Mouse (Mus musculus) gastrocnemius, postnatal 25 days (tissue): ENCODE data around the gene Plbd2. TPM values are rescaled to one million over a fixed set of nuclear protein-coding genes. Genes with fewer than 3 reads are reported as not detected.

ENCODE experiments used
- DNase-seq: peaks from one replicate; pipeline ENCODE4 v3.0.0; 2022
- long read RNA-seq, 2 experiments: library from polyadenylated mRNA; stranded (forward); transcript quantifications; one replicate each; pipeline ENCODE4 v2.0.0; 2021
- total RNA-seq, 2 experiments: library from RNA; stranded (reverse); gene quantifications; 1 replicate in 1 of 2; 2 replicates in 1 of 2; pipeline ENCODE4 v1.2.3; 2021

The Plbd2 gene
- total RNA-seq, result 10 to 100 TPM; 29.1 to 32.6 TPM
- long read RNA-seq, experiment 1, full-length matches to known transcripts, result 31 of 42 reads
- long read RNA-seq, experiment 1, partial matches to known transcripts, result 5 of 42 reads
- long read RNA-seq, experiment 1, other reads (novel, unspliced or antisense), result 6 of 42 reads
- long read RNA-seq, experiment 2, full-length matches to known transcripts, result 68 of 82 reads
- long read RNA-seq, experiment 2, partial matches to known transcripts, result 6 of 82 reads
- long read RNA-seq, experiment 2, other reads (novel, unspliced or antisense), result 8 of 82 reads

DNA sequence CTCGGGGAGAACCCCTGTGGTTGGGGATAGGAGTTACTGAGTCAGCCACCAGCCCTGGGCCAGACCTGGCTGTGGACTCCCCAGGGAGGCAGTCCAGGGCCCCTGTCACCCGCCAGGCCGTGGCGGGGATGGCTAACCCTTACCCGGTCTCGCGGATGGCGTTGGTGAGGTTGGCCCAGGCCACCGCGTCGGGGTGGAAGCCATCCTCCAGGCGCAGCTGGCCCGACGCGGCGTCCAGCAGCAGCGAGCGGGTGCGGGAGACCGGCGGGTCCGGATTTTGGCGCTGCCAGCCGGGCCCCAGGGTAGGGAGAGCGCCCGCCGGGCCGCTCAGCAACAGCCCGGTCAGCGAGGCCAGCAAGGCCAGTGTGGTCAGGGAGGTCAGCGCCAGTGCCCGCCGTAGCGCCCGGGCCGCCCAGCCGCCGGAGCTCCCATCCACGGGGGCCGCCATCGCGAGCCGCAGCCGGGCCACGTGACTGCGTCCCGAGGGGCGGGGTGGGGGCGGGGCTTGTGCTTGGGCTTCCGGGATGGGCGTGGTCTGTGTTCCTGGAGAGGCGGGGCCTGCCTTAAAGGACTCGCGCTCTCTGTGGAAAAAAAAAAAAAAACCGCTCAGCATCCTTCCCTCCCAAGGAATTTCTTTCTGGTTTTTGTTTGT lies at the start of gene Plbd2:
Plbd2 (minus strand) TSS at position 482 of the 652 bp plus-strand sequence.
- peak; percentile 89 for DNase-seq

DNA sequence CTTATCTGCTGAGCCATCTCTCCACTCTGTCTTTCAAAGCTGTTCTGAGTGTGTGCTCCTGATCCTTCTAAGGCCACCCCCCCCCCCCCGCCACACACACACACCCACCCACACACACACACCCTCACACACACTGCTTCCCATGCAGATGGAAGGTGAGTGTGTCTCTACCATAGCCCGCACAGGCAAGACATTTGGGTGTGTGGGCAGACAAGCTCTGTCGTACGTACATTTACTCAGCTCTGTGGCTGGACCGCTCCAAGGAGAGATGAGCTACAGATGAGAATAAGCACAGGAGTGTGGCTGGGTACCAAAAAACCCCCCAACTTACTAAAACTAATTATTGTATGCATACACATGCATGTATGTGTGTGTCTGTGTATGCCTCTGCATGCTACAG lies 47.2 kb upstream of the Plbd2 start:
- no peak for DNase-seq

DNA sequence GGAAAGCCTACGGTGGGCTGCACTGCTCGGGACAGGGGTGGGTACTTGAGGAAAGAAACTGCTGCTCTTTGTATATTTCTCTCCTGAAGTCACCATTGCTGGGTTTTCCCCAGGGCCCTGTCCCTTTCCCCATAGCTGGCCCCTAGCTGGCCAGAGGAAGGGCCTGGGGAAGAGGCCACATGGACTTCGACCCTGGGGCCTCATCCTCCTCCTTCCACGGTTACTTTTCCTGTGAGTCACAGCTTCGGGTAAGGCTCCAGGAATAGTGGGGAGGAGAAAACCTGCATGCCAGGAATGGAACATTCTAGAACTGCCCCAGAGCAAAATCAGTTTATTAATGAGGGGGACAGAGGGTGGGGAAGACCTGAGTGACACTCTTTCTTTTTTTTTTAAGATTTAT lies 46.7 kb upstream of the Plbd2 start:
- no peak for DNase-seq

DNA sequence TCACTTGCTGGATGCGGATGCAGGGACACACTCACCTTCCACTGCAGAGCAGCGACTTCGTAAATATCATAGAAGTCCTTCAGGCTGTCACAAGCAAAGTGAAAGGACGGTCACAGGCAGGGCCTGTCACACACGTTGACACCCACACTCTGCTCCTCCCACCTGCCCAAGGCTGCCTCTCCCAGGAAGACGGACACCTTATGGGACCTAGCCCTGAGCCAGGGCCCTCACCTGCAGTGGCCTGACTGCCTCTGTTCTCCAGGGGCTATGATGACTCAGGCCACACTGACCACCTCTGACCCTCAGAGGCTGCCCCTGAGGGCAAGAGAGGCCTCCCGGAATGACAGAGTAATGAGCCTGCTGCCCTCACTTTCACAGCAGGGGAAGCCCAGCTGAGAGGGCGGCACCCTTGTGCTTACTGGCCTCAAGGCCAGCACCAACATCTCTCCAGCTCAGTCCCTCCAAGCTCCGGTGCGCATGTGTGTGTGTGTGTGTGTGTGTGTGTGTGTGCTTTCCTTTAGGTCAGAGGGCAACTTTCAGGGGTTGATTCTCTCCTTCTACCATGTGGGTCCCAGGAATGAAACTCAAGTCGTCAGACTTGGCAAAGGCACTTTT lies 44.9 kb upstream of the Plbd2 start:
- no peak for DNase-seq

DNA sequence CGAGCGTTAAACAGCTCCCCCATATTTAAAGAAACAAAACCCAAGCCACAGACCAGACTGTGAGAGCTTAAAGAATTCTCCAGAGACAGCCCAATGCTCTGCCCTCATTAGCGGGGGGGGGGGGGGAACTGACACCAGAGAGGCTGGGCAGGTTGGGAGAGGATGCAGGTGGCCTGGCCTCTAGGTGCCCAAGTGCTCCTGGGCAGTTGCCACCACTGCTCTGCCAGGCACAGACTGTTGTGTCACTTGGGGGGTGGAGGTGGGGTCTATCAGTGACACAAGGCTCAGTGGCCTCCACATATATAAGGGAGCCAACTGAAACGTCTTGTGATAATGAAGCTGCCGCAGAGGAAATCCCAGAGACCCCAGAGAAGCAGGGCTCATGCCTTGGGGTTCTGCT lies 33.2 kb upstream of the Plbd2 start:
- no peak for DNase-seq

DNA sequence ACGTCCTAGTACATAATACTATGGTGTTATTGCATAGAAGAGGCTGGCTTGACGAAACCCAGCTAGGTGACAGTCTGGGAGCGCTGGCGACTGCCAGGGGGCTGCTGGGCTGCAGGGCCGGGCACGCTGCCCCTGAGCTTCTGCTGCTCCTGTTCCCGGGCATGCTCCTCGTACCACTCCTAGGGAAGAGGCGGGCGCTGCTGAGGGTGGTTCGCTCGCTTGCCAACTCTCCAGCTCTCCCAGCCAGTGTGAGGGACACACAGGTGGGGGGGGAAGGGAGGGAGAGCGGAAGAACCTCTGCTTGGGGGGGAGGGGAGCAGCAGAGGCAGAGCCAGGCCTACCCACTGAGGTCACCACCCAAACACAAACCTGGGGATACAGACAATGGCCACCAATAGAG lies 32.6 kb upstream of the Plbd2 start:
- DNase-seq, result no peak

DNA sequence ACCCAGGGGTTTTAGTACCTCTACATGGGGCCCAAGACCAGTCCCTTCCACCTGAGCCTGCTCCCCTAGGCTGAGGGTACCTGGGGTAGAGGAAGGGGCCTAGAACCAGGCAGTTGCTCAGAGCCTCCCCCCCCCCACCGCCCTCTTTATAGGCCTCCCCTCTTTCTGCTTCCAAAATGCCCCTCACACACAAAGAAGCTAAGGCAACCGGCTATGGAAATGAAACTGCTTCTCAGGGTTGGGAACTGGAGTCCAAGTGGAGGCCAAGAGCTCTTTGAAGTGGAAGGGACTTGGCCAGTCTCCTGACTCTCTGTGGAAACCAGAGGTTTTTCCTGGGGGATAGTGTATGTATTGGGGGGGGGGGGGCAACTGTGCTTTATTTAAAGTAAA lies 31.3 kb upstream of the Plbd2 start:
- DNase-seq, result no peak

DNA sequence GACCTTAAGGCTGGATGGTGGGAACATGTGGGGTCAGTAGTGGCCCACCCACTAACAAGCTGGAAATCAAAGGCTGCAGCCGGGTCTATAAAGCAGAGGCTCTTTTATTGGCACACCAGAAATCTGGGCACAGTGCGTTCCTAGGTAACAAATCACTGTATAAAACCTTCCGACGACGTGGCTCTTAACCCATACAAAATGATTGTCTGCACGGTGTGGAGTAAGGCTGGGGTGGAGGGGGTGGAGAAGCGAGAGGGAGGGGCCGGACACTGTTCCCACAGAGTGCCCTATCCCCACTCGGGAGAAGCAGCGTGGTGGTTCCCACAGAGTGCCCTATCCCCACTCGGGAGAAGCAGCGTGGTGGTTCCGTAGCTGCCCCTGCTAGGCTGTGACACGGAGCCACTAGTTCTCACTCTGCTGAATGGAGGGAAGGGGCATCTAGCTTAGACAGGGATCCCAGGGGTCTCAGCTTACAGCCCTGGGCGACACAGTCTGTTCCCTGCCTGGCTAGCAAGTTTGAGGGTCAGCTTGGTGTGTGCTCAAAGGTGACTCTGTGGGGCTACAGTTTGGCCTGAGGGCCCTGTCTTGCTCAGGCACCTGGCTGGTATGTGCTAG lies 30.8 kb upstream of the Plbd2 start:
- DNase-seq, result no peak

DNA sequence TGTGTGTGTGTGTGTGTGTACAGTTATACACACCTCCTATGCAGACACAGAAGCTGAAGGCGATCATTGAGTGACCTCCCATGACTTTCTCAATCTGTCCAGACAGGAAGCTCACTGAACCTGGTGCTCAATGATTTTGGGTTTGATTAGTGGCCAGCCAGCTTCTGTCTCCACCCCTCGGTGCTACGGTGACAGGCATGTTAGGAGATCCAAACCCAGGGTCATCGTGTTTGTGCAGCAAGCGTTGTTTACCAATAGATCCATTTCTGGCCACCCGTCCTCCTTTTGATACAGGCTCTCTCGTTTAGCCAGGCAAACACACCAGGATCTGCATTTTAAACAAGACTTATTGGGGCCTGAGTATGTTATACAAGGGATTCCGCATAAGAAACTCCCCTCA lies 28.2 kb upstream of the Plbd2 start:
- no peak for DNase-seq

DNA sequence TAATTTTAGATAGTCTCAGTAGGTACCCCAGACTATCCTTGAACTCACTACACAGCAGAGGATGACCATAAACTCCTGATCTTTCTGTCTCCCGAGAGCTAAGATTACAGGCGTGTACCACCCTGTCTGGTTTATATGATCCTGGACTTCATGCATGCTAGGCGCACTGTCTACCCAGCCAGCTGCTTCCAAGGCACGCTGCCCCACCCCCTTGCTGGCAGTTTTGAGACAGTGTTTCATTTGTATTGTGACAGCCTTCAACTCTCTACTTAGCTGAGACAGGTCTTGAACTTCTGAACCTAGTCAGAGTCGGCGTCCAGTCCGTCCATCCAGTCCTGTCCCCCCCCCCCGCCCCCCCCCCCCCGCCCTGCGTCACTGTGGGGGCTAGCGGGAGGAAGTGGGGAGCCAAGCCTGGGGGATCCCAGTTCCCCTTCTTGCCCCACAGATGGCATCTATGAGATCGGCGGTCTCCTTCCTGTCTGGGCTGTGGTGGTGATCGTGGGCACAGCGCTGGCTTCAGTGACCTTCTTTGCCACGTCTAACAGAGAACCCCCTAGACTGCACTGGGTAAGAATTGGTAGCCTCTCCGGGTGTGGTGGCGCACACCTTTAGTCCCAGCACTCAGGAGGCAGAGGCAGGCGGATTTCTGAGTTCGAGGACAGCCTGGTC lies 24.0 kb upstream of the Plbd2 start:
- DNase-seq, result no peak

DNA sequence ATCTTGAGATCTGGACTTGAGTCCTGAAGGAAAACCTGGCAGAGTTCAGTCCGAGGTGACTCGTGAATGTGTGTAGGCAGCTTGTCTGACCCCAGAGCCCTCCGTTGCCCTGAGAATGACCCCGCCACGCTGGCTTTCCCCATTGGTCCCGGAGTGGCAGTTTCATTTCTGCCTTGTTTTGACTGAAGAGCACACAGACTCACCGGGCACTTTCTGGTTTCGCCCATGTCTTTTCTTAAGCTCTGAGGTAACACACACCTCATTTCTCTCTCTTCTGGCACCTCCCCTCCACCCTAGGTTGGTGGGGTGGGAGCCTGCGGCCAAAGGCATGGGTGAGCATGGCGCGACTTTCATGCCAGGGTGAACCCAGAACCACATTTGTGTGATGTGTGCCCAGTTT lies 22.9 kb upstream of the Plbd2 start:
- DNase-seq, result no peak

DNA sequence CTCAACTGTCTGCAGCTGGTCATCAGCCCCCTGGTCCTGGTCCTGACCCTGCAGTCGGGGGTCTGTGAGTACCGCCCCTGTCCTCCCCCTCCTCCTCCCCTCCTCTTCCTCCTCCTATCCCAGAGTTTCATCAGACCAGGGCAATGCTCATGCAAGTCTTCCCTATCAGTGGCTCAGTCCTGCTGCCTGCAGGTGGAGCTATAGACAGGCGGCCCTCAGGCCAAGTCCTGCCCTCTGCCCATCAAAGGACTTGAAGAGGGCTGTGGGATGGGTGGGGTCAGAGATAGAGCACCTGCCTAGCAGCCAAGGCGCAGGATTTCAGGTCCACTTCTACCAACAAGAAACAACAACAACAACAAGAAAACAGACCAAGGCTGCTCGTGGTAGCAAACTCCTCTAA lies 22.3 kb upstream of the Plbd2 start:
- DNase-seq, result no peak

DNA sequence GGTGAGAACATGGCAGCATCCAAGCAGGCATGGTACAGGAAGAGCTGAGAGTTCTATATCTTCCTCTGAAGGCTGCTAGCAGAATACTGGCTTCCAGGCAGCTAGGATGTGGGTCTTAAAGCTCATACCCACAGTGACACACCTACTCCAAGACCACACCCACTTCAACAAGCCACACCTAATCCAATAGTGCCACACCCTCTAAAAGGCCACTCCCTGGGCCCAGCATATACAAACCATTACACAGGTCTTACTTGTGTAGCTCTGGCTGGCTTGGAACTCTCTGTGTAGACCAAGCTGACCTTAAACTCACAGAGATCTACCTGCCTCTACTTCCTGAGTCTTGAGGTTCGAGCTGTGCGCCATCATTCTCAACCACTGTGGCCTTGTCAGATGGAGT lies 21.3 kb upstream of the Plbd2 start:
- no peak for DNase-seq

DNA sequence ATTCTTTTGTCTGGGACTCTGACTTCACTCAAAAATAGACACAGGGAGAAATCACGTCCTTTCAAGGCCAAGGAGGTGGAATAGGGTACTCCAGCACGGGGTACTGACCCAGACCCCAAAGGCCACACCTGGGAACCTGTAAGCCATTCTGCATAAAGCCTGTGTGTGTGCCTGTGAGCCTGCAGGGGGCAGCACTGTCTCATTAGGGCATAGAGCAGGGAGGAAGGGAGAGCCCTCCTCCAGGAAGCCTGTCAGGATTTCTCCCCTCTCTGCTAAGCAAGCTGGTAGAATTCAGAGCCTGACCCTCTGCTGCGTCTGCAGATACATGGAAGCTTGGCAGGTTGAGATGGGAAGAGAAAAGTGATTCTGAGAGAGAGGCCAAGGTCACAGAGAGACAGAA lies 19.2 kb upstream of the Plbd2 start:
- no peak for DNase-seq

DNA sequence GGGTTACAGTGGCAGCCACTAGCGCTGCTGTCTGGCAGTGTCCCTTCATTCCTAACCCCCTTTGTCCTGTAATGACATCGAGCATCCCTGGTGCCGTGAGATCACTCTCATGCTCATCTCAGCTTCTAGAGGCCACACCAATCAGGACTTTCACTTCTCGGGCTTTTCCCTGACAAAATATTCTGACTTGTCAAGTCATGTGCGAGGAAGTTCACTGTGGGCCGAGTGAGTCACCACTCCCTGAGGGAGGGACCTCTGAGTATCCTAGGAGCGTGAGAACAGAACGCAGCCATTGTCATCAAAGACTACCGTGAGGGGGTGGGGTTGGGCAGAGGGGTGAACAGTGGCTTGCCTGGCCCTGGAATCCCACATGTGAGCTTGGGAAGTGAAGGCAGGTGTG lies 14.1 kb upstream of the Plbd2 start:
- peak; percentile 62 for DNase-seq

DNA sequence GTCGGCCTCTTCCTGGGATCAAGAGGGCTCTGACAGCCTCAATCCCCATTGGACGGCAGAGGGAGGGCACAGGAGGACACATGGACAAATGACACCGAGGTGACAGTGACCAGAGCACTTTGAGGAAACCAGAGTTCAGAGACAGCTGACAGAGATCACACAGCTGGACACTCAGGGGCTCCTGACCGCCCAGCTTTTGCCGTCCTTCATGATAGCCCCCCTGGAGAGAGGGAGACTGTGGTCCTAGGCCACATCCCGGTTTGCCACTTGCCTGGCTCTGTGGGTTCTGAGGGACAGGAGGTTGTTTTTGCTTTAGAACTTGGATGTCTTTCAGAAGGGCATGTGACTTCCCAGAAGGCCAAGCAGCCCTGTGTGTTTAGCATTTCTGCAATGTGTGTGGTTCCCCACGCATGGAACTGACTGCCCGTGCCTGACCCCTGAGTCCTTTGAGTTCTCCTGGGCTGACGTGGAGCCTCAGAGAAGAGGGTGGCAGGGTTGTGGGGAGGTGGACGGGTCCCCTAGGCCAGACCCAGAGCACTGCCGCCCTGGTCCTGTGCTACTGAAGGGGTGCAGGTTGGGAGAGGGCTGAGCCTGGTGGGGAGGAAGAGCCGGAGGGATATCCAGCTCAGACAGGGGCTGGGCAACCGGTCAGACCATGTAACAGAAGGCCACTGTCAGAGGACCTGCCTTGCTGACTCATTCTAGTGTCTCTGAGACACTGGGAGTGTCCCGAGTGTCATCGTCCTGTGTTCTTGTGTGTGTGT lies 13.0 kb upstream of the Plbd2 start:
- DNase-seq, result peak; percentile 37

DNA sequence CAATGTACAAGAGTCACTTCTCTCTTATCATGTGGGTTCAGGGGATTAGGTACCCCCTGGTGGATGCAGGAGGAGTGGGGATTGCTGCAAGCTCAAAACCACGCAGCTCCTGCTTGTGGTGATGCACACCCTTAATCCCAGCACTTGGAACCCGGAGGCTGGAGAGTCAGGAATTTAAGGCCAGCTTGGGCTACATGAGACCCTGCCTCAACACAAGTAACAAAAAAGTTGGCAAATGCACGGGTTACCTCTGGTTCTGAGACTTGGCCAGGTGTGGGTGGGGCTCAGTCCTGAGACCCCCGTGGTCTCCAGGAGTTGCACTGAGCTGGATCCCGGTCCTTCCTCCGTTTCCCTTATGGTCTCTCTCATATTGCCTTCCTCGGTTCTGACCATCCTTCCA lies 12.0 kb upstream of the Plbd2 start:
- DNase-seq, result no peak

DNA sequence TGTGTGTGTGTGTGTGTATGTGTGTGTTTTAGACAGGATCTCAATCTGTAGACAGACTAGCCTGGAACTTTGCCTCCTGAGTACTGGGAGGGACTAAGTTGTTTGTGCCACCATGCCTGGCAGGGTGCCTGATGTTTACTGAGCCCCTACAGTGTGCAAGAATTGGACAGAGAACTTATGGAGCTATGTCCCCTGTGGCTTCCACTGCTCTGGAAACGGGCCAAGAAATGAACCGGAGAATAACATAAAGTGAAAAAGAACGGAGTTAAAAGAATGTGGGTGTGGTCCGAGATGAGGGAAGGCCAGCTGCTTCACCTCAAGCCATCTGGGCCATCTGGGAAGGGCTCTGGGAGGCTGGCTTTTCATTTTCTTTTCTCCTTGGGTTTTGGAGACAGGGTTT lies 11.3 kb upstream of the Plbd2 start:
- DNase-seq, result no peak

DNA sequence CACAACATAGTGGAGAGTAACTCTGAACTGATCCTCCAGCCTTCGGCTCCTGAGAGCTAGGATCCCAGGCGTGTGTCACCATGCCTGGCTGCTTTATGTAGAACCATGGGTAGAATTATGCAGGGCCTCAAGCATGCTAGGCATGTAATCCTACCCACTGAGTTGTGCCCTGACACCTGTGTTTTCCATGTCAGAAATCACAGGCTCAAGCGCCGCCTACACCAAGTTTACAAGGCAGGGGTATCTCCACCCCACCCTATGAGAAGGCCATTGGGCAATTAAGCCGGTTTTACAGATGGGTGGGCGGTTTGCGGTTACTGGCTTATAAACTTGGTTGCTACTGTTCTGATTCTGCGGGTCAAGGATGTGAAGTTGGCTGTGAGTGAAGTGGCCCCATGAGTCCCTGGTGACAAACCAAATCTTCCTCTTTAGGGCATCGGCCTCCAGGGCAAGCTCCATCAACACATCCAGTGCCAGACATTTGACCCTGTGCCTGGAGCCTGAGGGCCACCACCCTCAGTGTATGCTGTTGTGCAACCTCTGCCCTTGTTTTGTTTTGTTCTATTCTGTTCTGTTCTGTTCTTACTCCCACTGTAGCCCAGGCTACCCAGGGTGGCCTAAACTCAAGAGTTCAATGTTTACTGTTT lies 10.7 kb upstream of the Plbd2 start:
- no peak for DNase-seq

DNA sequence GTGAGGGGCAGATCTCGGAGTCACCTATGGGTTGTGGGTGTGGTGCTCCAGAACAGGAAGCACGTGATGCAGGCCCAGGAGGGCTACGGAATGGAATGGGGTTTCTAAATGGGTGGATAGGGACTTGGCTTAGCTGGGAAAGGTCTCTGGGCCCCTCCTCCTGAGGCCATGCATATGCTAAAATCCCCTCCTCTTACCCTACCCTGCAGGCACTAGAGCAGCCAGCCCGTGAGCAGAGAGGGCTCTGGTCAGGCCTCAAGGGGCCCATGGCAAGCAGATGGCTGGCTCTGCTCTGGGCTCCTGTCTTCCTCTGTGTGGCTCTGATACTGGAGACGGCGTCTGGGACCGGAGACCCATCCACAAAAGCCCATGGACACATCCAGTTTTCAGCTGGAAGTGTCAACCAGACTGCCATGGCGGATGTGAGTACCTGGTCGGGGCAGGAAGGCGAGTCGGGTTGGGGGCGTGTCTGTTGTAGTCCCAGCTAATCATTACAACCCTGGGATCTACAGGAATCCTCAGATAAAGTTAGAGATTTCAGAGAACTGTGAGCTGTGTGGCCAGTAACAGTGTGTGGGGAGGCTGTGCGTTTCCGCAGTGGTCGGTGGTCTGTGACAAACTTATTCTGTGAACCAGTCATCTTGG lies 9.6 kb upstream of the Plbd2 start:
- no peak for DNase-seq

DNA sequence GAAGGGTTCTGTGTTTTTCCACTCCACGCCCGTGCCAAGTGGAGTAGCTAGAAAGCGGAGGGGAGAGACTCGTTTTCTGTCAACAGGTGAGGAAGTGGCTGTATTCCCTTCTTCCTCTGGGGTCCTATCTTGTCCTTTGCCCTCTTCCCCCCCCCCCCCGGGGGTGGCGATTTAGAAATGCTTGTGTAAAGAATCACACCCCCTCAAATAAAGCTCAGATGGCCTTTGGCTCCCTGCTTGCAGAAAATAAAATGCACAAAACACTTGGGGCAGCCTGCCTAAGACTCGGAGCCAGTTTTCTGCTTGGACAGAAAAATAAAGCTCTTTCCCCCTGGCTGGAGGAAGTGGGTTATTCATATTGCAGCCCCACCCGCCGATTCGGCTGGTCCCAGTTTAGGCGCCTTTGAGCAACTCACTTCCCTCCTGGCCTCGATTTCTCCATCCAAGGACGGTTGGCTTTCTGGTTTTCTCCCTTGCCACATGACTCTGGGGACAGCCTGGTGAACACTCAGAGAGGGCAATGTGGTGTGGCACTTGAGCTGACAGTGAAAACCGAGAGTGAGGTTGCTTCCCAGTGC lies 8.3 kb upstream of the Plbd2 start:
- peak; percentile 60 for DNase-seq
